Mouse (Mus musculus) forebrain, embryonic 15.5 days (tissue): ENCODE measurements at regions not wholly inside any gene's neighbourhood (a gene's known extent, or its start where the extent isn't known, plus 50 kb on each side); places are given as distances from the start of the nearest gene placed in this dataset.

Source experiments
- ATAC-seq: fragments of 200-750 bp; cut with Nextera tagmentation; replicated peaks from 2 replicates; pipeline ENCODE4 v1.8.0; 2017; ENCODE audit warnings: mild to moderate bottlenecking, moderate TSS enrichment, moderate library complexity
- H3K27ac ChIP-seq: fragments of 300-500 bp; sonication (generic); replicated peaks from 2 replicates; pipeline ENCODE4 v1.5.1; 2015; ENCODE audit warnings: mild to moderate bottlenecking, inconsistent platforms
- H3K27me3 ChIP-seq: fragments of 300-500 bp; sonication (generic); 2 replicates; pipeline ENCODE4 v1.6.1; 2015; ENCODE audit warnings: inconsistent platforms
- H3K36me3 ChIP-seq: fragments of 300-500 bp; sonication (generic); 2 replicates; pipeline ENCODE4 v1.6.1; 2015; ENCODE audit warnings: mild to moderate bottlenecking, inconsistent platforms
- H3K4me1 ChIP-seq: fragments of 300-500 bp; sonication (generic); 2 replicates; pipeline ENCODE4 v1.6.1; 2015; ENCODE audit warnings: inconsistent platforms
- H3K4me2 ChIP-seq: fragments of 300-500 bp; sonication (generic); replicated peaks from 2 replicates; pipeline ENCODE4 v1.6.1; 2015; ENCODE audit warnings: mild to moderate bottlenecking, inconsistent platforms
- H3K4me3 ChIP-seq: fragments of 300-500 bp; sonication (generic); 2 replicates; pipeline ENCODE4 v1.5.1; 2015; ENCODE audit warnings: mild to moderate bottlenecking, inconsistent platforms
- H3K9ac ChIP-seq: fragments of 300-500 bp; sonication (generic); replicated peaks from 2 replicates; pipeline ENCODE4 v1.6.1; 2015; ENCODE audit warnings: mild to moderate bottlenecking, inconsistent platforms
- H3K9me3 ChIP-seq: fragments of 300-500 bp; sonication (generic); 2 replicates; pipeline ENCODE4 v1.6.1; 2016; ENCODE audit warnings: inconsistent platforms
- WGBS: fragments of 180-500 bp; shearing (Covaris S2); methylation state at CpG from one replicate; pipeline ENCODE4 v1.1.7; 2015; ENCODE audit warnings: mixed read lengths; 5-methylcytosine and 5-hydroxymethylcytosine counted together

GRCm38 (mm10) chr19:26548562-26549270 is 56.1 kb upstream of the Smarca2 start:
- no peaks in the 10 kb centered on the region for H3K9me3 ChIP-seq
- no peak overlapping the region for H3K4me2 ChIP-seq
- H3K27me3 ChIP-seq, result no peaks in the 10 kb centered on the region
- H3K4me1 ChIP-seq, result peaks cover 10% of the 10 kb centered on the region
- no peak overlapping the region for H3K27ac ChIP-seq
- WGBS, result 81% methylated on average over 14 of the region's 14 CpGs
- ATAC-seq, result no peak
- H3K36me3 ChIP-seq, result no peaks in the 10 kb centered on the region
- H3K4me3 ChIP-seq, result no peak overlapping the region
- H3K9ac ChIP-seq, result no peak overlapping the region

DNA sequence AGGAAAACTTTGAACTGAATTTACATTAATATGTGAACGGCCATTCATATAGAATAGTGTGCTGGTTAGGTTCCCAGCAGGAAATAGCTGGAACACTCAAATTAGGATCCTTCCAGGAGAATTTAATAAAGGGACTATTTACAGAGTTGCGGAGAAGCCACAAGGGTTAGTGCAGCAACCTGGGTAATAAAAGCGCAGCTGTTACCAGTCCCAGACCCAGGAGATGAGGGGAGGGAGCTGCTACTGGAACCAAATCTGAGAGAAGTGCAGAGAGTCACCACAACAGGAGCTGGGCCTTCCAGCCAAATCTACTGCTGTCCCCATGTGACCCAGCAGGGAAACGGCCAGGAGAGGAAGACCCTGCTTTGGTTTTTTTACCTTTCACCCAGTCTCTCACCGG is 54.6 kb upstream of the Smarca2 start:
- Histone ChIP-seq H3K4me1 (peaks cover 10% of the 10 kb centered on the region), H3K4me2 (no peak overlapping the region), H3K36me3 (no peaks in the 10 kb centered on the region), H3K9me3 (no peaks in the 10 kb centered on the region), H3K4me3 (no peak overlapping the region), H3K27me3 (no peaks in the 10 kb centered on the region), H3K27ac (no peak overlapping the region), H3K9ac (no peak overlapping the region)
- 47% methylated on average over 5 of the region's 5 CpGs for WGBS
- ATAC-seq, result no peak
